Mouse (Mus musculus) adrenal gland, postnatal 36 days (tissue): Measurements from ENCODE around the gene Kcnc3. TPM values are rescaled to one million over a fixed set of nuclear protein-coding genes. Genes with fewer than 3 reads are reported as not detected.

ENCODE experiments used
- DNase-seq, 2 experiments: peaks; one replicate each; pipeline ENCODE4 v3.0.0; 2021; ENCODE audit warnings: mixed read lengths in 1 of 2
- total RNA-seq, 2 experiments: library from RNA; stranded (reverse); gene quantifications; 2 replicates each; pipeline ENCODE4 v1.2.3; 2021

The Kcnc3 gene
- total RNA-seq, 2 experiments from 2014 or later: 2.6 to 3.9 TPM

DNA sequence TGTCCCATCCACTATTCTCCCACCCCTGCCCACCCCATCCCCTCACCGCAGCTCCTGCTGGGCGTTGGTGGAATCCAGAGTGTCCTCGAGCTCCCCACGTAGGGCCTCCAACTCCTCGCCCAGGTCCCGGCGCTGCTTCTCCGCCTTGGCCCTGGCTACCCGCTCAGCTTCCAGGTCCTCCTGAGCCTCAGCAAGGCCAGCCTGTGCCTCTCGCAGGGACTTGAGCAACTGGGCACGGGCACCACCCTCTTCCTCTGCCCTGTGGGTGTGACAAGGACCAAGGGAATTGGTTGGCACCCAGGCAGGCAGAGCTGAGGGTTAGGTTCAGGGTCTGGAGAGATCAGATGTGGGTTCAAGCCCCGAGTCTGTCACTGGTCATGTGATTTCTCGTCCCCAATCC lies 36.5 kb downstream of the Kcnc3 start:
- DNase-seq: no peak

DNA sequence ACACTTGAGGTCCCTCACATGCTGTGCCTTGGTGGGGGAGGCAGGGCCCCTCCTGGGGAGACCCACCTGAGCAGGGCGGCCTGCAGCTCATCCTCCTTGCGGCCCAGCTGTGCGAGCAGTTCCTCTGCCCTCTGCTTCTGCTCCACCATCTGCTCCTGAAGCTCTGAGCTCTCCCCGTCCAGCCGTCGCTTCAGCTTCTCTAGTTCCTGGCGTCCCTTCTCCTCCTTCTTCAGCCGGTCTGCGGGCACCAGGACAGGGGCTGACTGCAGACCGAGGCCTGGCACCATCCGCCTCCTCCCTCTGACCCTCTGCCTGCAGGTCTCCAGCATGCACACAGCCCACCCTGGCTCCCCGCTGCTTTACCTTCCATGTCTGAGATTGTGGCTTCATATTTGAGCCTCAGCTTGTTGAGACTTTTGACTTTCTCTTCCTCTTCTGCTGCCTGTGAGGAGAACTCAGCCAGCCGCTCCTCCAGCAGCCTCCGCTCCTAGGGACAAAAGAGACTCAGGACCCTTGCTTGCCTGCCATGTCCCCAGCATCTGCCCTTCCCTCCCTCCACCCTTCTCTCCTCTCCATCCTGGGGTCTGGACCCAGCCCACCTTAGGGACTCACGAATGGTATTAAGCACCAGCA lies 38.1 kb downstream of the Kcnc3 start:
- DNase-seq: no peak

DNA sequence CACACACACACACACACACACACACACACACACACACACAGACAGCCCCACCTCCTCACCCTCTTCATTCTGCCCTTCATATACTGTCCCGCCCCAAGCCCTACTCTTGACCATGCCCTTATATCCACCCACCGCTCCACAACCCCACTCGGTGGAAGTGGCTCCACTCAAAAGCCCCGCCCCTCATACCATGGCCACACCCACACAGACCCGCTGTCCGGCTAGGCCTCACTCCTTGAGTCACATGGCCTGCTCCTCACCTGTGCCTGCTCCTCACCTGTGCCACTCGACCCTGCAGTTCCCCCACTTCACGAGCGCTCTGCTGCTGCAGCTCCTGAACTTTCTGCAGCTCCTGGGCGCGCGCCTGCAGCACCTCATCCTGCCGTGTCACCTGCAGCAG lies 40.0 kb downstream of the Kcnc3 start:
- no peak for DNase-seq

DNA sequence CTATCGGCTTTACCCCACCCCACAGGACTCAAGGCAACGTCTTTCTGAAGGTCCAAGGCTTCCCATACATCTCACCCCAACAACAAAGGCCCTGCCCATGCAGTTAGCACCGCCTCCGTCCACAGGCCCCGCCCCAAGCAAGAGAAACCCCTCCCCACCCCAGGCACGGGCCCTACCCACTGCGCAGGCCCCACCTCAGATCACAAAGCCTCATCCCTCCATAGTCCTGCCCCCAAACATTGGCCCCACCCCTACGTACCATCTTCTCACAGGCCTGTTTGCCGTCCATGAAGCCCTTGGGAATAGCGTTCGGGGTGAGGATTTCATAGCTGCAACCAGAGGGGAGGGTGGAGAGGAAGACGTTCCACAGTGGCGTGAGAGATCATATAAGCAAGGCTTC lies 42.2 kb downstream of the Kcnc3 start:
- DNase-seq: no peak

DNA sequence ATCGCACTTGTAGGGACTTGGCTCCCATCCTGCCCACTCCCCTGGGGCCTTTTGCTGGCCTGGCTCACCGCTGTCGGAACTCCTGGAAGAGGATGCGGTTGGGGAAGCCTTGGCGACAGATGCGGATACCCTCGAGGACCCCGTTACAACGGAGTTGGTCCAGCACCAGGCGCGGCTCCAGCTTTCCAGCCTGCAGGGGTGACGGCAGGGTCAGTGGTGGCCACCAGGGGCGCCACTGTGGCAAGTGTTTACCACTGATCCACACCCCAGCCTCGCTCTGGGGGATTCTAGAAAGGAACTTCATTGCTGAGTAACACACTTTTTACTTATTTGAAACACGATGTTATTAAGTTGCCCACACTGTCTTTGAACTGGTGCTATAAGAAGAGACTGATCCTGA lies 42.9 kb downstream of the Kcnc3 start:
- peak in 1 of 2 experiments; percentile 19 for DNase-seq

DNA sequence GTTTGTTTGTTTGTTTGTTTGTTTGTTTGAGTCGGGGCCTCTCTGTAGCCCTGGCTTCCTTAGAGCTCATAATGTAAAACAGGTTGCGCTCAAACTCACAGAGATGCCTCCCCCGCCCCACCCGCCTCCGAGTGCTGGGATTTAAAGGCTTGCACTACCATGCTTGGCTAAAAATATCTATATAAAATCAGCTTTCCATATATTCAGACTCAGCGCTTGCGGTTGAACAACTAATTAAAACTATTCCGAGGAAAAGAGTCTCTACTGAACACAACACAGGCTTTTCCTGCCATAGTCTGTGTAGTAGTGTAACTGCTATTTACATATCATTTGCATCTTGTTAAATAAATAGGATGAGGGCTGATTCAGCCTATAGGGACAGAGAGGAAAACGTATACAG lies 46.2 kb downstream of the Kcnc3 start:
- DNase-seq: no peak

DNA sequence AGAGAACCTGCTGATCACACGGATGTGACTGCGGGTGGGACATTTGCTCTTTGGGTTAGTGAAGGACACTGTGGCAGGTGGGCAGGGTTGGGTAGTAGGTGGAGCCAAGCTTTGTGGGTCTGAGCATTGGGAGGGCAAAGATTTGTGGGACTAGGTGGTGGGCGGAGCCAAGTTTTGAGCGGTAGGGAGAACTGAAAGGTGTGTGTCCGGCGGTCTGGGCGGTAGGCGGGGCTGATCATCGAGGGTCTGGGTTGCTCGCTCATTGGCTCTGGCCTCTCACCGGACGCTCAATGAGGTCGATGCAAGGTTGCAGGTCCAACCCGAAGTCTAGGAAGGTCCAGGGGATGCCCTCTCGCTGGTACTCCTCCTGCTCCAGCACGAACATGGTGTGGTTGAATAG lies 48.2 kb downstream of the Kcnc3 start:
- DNase-seq: no peak

DNA sequence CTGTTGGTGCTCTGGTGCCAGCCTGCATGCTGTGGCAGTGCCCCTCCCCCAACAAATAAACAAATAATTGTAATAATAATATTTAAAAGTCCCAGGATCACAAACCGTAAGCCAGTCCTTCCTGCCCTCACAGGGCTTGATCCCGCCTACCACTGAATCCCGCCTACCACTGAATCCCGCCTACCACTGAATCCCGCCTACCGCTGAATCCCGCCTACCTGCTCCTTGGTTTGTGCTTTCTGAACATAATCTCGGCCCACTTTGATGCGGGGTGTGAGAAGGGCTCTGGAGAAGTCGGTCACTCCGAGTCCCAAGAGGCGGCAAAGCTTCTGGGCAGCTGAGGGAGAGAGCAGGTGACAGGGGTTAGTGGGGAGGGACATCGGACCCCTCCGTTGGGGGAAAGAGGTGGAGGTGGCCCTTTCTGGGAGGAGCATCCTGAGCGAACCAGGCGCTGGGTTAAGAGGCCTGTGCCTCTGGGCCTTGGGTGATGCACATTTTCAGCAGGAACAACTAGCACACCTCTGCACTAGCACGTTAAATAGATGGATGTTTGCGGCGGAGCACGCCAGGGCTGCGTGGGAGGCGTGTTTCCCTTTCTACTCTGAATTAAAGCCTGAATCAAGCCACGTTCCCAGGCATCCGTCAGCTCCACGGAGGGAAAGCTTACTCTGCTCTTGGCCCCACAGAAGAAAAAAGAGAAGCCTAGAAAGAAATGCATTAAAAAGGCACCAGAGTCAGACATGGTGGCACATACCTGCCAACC lies 50.6 kb downstream of the Kcnc3 start:
- DNase-seq: no peak

DNA sequence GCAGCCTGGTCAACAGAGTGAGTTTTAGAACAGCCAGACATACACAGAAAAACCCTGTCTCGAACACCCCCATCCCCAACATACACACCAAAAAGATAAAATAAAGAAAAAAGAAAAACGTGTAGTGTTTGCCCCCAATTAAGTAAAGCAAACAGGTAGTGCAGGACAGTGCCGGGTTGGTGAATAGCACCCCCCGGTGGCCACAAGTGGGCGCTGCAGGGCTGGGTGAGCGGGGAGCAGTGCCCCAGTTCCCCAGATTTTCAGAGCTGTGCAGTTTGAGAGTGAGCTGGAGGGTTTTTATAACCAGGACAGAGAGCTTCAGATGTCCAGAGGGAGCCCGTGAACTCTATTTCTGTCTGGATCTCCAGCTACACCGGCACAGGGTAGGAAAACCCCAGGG lies 51.4 kb downstream of the Kcnc3 start:
- peak; percentile 49 to 68 for DNase-seq

DNA sequence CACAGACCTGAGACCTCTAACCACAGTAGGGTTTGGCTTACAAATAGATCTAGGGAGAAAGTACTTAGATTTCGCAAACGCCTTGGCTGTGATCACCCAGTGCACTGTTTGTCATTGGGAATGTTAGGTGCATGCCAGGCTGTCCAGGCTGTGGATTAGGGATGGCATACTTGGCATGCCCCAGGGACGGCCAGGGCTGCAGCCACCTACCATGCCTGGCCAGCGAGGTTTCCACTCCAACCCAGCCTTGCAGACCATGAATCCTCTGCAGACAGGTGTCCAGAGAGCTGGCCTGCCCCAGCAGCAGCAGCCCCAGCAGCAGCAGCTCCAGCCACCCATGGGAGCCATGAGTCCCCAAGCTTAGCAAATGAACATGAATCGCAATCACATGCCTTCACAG lies 54.8 kb downstream of the Kcnc3 start:
- no peak for DNase-seq

DNA sequence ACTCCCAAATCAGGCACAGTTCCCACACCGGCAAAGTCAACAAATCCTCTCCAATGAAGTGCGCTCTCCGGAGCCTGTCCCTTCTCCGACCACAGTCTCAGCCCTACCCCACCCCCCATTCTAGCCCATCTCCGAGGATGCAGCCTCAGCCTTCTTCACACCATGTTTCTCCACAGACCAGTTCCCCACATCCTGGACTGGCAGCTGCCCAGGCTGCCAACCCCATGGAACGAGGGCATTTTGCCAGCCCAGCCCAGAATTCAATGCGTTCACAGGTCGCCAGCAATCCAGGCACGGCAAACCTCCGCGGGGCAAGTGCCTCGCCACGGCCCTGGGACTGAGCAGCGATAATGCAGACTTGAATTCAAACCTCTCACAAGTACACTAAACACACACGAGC lies 55.5 kb downstream of the Kcnc3 start:
- peak in 1 of 2 experiments; percentile 52 for DNase-seq

DNA sequence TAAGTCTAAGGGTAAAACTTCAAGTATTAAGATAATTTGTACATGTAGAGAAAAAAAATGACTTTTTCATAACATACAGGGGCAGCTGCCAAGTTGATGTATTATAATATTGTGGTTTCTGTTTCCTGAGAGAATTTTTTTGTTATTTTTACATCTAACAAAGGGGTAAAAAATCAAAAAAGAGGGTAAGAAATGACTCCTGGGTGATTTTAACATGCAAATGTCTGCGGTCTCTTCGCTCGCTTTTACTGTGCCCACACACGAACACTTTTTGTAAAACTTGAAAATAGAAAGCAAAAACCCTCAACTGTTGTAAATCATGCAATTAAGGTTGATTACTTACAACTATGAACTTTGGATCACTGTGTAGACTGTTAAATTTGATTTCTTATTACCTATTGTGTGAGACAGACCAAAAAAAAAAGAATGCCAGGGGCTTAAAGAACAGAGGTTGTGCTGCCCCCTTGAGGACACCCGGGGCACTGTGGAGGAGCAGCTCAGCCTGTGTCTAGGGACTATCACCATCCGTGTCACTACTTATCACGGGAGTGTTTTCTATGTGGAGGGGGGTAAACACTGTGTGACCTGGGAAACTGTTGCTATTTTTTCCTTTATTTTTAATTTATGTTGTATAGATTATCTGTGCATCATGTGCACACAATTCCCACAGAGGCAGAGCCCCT lies 56.7 kb downstream of the Kcnc3 start:
- peak; percentile 72 to 83 for DNase-seq

DNA sequence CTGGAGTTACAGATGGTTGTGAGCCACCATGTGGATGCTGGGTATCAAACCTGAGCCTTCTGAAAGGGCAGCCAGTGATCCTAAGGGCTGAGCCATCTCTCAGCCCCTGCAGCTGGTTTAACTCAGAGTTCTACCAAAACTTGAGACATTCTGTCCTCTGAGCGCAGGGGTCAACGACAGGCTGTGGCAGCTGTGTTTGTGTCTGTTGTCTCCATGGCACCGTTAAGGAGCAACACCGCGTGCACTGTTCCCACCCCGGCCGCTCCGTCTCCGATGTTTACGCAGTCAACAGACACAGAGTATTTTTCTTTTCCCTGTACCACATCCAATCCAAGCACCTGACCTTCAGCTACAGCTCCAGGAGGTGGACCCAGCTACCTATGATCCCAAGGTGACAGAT lies 57.3 kb downstream of the Kcnc3 start:
- no peak for DNase-seq

DNA sequence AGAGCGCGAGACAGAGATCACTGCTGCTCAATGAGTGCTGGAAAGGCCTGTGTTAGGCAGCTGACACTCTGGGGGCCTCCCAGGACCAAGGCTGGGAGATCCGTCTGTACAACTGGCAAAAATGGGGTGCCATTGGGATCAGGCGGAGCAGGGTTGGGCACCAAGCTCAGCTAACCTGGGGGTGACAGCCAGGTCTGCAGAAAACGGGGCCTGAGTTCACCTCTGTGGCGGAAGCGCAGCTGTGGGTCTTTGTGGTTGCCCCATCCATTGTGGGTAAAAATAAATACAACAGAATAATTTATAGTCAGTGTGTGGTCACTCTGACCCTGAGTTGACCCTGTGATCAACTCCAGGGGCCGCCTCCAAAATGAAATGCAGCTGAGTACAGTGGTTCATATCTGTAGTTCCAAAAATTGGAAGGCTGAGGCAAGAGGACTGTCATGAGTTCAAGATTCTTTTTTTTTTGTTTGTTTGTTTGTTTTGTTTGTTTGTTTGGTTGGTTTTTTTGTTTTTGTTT lies 58.7 kb downstream of the Kcnc3 start:
- DNase-seq: no peak

DNA sequence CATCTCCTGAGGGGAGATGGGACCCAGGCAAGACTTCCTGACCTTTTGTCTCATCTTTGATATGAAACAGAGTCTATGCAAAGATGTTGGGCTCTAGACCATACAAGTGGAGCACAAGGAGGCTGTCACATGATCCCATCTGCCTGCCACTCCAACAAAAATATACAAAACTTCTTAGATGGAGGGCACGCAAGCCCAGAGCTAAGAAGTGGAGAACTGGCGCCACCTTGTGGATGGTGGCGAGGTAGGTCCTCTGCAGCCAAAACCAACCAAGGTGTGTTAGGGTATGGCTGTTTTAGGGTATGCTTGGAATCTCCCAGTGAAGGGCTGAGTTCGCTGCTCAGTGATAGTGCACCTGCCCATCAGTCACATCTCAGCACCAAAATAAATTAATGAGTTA lies 59.5 kb downstream of the Kcnc3 start:
- peak; percentile 51 to 63 for DNase-seq

DNA sequence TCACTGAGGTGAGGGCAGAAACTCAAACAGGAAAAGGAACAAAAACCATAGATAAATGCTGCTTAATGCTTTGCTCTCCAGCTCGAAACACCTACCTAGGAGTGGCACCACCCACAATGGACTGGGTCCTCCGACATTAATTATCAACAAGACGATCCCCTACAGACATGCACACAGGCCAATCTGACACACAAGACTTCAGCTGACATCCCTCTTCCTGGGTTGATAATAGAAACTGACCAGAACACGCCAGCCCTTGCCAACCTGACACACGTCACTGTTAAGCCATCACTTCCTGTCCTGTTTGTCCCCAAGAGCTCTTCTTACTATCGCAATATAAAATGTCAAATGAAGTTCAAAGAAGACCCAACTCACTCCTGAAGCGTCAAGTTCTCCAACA lies 61.0 kb downstream of the Kcnc3 start:
- no peak for DNase-seq

DNA sequence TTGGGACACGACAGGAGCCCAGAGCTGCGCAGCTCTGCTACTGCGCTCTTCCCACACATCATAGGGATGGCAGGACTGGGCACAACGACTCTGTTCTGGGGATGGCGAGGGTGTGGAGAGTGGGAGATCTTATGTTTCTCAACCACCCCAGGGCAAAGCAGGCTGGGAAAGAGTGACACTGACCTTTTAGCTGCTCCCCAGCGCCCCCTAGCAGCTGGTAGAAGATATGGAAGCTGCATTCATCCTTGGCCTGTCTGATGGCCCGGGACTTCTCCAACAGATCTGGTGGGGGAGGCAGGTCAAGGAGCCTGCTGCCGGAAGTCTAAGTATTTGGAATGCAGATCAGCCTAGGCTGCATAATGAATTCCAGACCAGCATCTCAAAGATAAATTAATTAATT lies 63.3 kb downstream of the Kcnc3 start:
- DNase-seq: peak; percentile 28 to 50

Other genes starting within 250 kb of the Kcnc3 start
- gene Syt3, start 206.6 kb upstream of the Kcnc3 start, total RNA-seq: 1 to 10 TPM; 3.0 to 4.7 TPM
- gene 1700008O03Rik, start 204.8 kb upstream of the Kcnc3 start, total RNA-seq: under 1 TPM; 0.63 to 0.99 TPM
- 1 to 10 TPM; 3.9 to 4.9 TPM for gene Lrrc4b, start 161.6 kb upstream of the Kcnc3 start, total RNA-seq
- under 1 TPM in 1 of 2 experiments, not detected in 1; 0.63 TPM for gene Aspdh, start 125.3 kb upstream of the Kcnc3 start, total RNA-seq
- gene Josd2, start 122.7 kb upstream of the Kcnc3 start, total RNA-seq: 10 to 100 TPM; 53.9 to 61.0 TPM
- 10 to 100 TPM; 91.2 to 99.2 TPM for gene Emc10, start 94.1 kb upstream of the Kcnc3 start, total RNA-seq
- gene Fam71e1, start 94.1 kb upstream of the Kcnc3 start, total RNA-seq: 1 to 10 TPM; 8.5 to 9.5 TPM
- not detected for gene Mybpc2, start 66.0 kb upstream of the Kcnc3 start, total RNA-seq
- gene Spib, start 58.6 kb upstream of the Kcnc3 start, total RNA-seq: under 1 TPM; 0.30 to 0.49 TPM
- gene Pold1, start 41.8 kb upstream of the Kcnc3 start, total RNA-seq: 10 to 100 TPM; 12.6 to 17.0 TPM
- gene Nr1h2, start 36.7 kb upstream of the Kcnc3 start, total RNA-seq: 100 to 1,000 TPM in 1 of 2 experiments, 10 to 100 TPM in 1; 98.5 to 113 TPM
- gene Napsa, start 18.3 kb upstream of the Kcnc3 start, total RNA-seq: under 1 TPM; 0.40 to 0.89 TPM
- 1 to 10 TPM; 3.0 to 4.9 TPM for gene Myh14, start 80.2 kb downstream of the Kcnc3 start, total RNA-seq
- gene Izumo2, start 118.1 kb downstream of the Kcnc3 start, total RNA-seq: not detected
- 10 to 100 TPM; 47.5 to 50.6 TPM for gene Vrk3, start 157.7 kb downstream of the Kcnc3 start, total RNA-seq
- under 1 TPM; 0.49 to 0.70 TPM for gene Zfp473, start 160.4 kb downstream of the Kcnc3 start, total RNA-seq
- 10 to 100 TPM; 40.9 to 42.5 TPM for gene Nup62, start 225.4 kb downstream of the Kcnc3 start, total RNA-seq
- 1 to 10 TPM; 2.0 to 2.6 TPM for gene Il4i1, start 225.7 kb downstream of the Kcnc3 start, total RNA-seq
- gene Atf5, start 226.0 kb downstream of the Kcnc3 start, total RNA-seq: 100 to 1,000 TPM; 135 to 151 TPM